Mouse (Mus musculus): Measurements from ENCODE around the gene Rbm45.

Gene Rbm45

DNA sequence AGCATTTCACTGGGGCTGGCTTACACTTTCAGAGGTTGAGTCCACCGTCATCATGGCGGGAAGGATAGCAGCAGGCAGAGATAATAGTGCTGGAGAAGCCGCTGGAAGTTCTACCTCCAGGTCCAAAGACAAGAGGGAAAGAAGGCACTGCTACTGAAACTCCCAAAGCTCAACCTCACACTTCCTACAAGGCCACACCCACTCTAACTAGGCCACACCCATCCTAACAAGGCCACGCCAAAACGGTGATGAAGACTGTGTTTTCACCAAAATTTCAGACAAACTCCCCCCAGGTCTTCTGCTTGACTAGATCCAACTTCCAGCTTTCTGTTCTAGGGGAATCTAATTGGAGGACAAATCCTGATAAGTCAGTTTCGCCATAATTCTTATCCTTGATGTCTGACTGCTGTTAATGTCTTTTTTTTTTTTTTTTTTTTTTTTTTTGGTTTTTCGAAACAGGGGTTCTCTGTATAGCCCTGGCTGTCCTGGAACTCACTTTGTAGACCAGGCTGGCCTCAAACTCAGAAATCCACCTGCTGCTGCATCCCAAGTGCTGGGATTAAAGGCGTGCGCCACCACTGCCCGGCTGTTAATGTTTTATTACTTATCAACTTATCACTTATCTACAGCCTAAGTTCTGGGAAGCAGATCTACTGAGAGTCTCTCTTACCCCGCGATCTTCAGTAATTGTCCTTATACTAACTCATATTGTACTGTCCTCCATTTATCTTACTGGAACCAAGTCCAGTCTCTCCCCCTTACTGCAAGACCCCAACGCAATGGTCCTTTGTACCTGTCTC is 723 bp upstream of the Rbm45 start:
- POLR2A ChIA-PET, result interaction anchor here in 3 of 4 experiments (0.6 to 3.0 kb wide), 16 partner anchors 9 to 944 kb away, joined by 3 to 15 read pairs (median 5); partner anchors contain the start of genes Cyct (in 2 of the 3), Osbpl6 (in 1 of the 3), Pjvk (in 1 of the 3) and Prkra (in 1 of the 3)
- CTCF ChIA-PET, result interaction anchor here (0.6 to 5.3 kb wide), 17 partner anchors 9 to 339 kb away, joined by 3 to 54 read pairs (median 4); partner anchors contain the start of genes Pde11a (in 1 of the 4) and Pjvk (in 1 of the 4)

DNA sequence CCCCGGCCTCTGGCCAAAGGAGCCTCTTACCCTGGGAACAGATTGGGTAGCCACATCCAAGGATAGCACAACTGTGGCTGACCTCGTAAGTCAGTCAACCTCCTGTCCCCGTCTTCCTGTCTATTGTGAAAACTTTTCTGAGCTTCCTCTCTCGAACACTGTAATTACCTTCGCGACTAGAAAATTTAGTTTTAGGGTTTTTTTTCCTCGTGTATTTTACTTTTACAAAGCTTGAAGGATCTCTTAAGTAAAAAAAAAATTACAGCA is 805 bp downstream of the Rbm45 start:
- ChIA-PET CTCF (interaction anchor here (0.6 to 5.3 kb wide), 12 partner anchors 9 to 487 kb away, joined by 3 to 54 read pairs (median 5); partner anchors contain the start of genes Pjvk (in 1 of the 4) and Prkra (in 1 of the 4)), POLR2A (interaction anchor here in 3 of 4 experiments (1.0 to 3.0 kb wide), 16 partner anchors 8 to 278 kb away, joined by 3 to 15 read pairs (median 7); partner anchors contain the start of genes Cyct (in 3 of the 3), Pjvk (in 3 of the 3), Prkra (in 3 of the 3) and Osbpl6 (in 1 of the 3))

DNA sequence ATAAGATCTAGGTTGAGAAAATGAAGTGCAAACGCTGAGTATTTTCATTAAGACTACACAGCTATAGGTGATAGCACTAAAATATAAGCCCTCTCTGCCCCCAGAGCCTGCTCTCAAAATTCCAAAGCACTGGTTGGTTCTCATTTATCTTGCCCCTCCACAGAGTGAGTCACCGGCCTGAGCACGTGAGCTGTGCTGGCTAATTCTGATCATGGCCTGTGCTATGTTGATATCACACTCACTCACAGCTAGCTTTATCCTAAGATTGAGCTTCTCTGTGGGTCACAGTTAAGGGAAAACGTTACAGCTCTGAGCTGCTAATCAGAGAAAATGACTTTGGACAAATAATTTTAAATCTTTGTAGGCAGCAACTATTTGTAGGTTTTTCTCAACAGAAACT is 2.5 kb downstream of the Rbm45 start:
- POLR2A ChIA-PET, result interaction anchor here in 1 of 4 experiments (1.3 kb wide), 1 partner anchor 12 kb away, joined by 3 read pairs; the partner anchor contains the start of gene Cyct
- CTCF ChIA-PET, result interaction anchor here in 2 of 4 experiments (0.6 to 1.4 kb wide), 2 partner anchors 13 to 257 kb away, joined by 3 read pairs; no protein-coding TSS in a partner anchor

DNA sequence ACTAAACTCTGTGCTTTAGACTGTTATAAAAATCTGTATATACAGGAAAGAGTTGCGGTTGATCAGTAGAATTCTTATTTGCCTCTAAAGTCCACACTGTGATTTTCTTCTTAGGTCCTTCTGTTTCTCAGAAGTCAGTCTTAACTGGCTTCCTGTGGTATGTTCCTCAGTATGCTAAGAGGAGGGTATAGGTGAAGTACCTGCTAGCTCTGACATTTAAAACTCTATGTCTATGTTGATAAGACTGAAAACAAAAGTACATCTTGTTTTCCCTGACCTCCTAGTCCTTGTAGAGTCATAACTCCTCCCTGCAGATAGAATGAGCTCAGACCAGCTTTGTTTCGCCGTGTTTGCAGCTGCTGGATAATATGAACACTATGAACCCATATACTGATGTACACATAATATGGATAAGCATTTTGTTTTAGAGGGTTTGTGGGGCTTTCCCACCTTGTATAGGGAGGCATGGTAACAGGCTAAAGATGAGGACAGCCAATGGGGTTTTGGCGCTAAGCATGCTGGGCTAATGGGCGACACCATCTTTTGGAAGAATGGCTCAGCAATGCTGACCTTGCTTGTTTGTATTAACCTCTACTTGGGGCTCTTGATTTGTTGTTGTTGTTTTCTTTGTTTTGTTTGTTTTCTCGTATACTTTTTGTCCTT is 4.9 kb downstream of the Rbm45 start:
- ChIA-PET POLR2A (interaction anchor here in 1 of 4 experiments (0.6 to 1.3 kb wide), 4 partner anchors 9 to 273 kb away, joined by 3 to 4 read pairs (median 3); partner anchors contain the start of gene Prkra), CTCF (interaction anchor here in 1 of 4 experiments (1.0 kb wide), 1 partner anchor 9 kb away, joined by 3 read pairs; no protein-coding TSS in a partner anchor)

DNA sequence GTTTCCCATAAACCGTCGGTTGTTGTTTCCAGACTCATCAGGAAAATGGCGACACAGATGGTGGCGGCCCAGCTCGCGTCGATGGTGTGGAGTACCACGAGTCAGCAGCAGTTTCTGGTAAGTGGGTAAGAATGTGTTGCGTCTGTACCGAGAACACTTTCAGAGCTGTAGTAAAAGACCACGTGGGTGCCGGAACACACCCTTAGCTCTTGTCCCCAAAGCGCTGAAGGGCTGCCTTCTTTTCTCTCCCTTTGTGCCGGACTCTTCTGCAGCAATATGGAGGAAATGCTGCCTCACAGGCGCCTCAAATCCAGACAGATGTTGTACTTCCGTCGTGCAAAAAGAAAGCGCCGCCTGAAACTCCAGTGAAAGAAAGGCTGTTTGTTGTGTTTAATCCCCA is 8.9 kb downstream of the Rbm45 start:
- ChIA-PET CTCF (interaction anchor here in 2 of 4 experiments (0.7 to 1.4 kb wide), 3 partner anchors 9 to 239 kb away, joined by 3 to 4 read pairs (median 3); partner anchors contain the start of gene Rbm45 (in 2 of the 2)), POLR2A (interaction anchor here in 3 of 4 experiments (0.6 to 1.7 kb wide), 9 partner anchors 9 to 390 kb away, joined by 3 to 8 read pairs (median 5); partner anchors contain the start of genes Rbm45 (in 2 of the 3) and Plekha3 (in 1 of the 3))

GRCm38 (mm10) chr2:76386531-76386930 is 16.7 kb downstream of the Rbm45 start:
- ChIA-PET POLR2A (interaction anchor here in 2 of 4 experiments (0.6 to 2.6 kb wide), 4 partner anchors 9 to 293 kb away, joined by 3 to 6 read pairs (median 3); partner anchors contain the start of gene Rbm45 (in 1 of the 2)), CTCF (interaction anchor here in 1 of 4 experiments (1.7 kb wide), 1 partner anchor 17 kb away, joined by 5 read pairs; the partner anchor contains the start of gene Rbm45)

DNA sequence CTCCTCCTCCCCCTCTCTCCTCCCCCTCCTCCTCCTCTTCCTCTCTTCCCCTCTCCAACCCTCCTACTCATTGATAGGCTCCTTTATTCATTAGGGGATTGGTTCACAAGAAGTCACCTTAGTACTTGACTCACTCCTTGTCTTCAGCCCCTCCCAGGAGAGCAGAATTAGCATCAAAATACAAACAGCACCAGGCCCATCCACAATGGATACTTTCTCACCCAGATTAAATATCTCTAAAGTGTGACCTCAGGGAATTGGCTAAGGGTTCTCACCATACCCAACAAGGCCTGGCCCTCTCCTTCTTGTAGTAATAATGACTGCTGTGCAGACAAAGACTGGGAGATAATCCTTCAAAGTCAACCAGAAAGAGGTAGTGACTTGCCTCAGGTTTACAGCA is 30.4 kb downstream of the Rbm45 start:
- POLR2A ChIA-PET, result interaction anchor here in 2 of 4 experiments (0.7 to 2.4 kb wide), 6 partner anchors 12 to 248 kb away, joined by 3 to 7 read pairs (median 4); partner anchors contain the start of genes Pjvk (in 1 of the 2), Prkra (in 1 of the 2) and Rbm45 (in 1 of the 2)
- CTCF ChIA-PET, result no interaction called here

GRCm38 (mm10) chr2:76405596-76406150 is 35.9 kb downstream of the Rbm45 start:
- ChIA-PET CTCF (interaction anchor here in 1 of 4 experiments (0.6 to 0.9 kb wide), 2 partner anchors 36 to 117 kb away, joined by 3 read pairs; no protein-coding TSS in a partner anchor), POLR2A (interaction anchor here in 2 of 4 experiments (0.7 to 1.9 kb wide), 3 partner anchors 36 to 243 kb away, joined by 3 to 10 read pairs (median 3); partner anchors contain the start of genes Pjvk (in 1 of the 2), Prkra (in 1 of the 2) and Rbm45 (in 1 of the 2))

GRCm38 (mm10) chr2:76406151-76406936 is 36.6 kb downstream of the Rbm45 start, which contains the start of gene Osbpl6:
Gene Osbpl6, plus strand, starts transcription at chr2:76406508.
- POLR2A ChIA-PET, result interaction anchor here in 2 of 4 experiments (1.0 to 1.9 kb wide), 5 partner anchors 9 to 242 kb away, joined by 3 to 10 read pairs (median 4); partner anchors contain the start of genes Pjvk (in 1 of the 2), Prkra (in 1 of the 2) and Rbm45 (in 1 of the 2)

DNA sequence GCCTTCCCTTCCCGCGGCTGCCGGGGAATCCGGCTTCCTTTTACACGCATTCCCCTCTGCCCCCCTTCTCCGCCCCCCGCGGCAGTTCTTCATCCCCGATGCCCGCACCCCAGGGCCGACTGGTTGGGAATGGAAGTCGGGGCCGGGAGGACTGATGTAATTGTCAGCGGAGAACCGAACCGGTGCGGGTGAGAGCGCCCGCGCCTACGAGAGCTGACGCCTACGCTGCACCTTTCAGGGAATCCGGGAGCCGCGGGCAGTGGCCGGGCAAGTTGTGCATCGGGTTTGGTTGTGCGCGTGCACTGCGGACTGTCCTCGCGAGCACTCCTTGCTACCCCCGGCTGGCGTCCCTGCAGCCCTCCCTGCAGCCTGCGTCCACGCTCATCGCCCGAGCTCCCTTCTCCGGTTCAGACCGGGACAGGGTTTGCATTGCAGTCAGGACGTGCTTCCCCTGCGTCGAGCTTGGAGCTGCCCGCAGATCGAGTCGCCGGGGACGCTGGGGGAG is 37.2 kb downstream of the Rbm45 start:
- POLR2A ChIA-PET, result interaction anchor here in 3 of 4 experiments (0.7 to 1.9 kb wide), 6 partner anchors 10 to 241 kb away, joined by 3 to 10 read pairs (median 4); partner anchors contain the start of genes Pjvk (in 1 of the 3), Prkra (in 1 of the 3) and Rbm45 (in 1 of the 3)

More at GRCm38 (mm10) chr2:76406151-76406936, 36.6 kb downstream of the Rbm45 start, which contains the start of gene Osbpl6:
- CTCF ChIA-PET, result interaction anchor here in 1 of 4 experiments (0.9 kb wide), 1 partner anchor 36 kb away, joined by 3 read pairs; no protein-coding TSS in a partner anchor

DNA sequence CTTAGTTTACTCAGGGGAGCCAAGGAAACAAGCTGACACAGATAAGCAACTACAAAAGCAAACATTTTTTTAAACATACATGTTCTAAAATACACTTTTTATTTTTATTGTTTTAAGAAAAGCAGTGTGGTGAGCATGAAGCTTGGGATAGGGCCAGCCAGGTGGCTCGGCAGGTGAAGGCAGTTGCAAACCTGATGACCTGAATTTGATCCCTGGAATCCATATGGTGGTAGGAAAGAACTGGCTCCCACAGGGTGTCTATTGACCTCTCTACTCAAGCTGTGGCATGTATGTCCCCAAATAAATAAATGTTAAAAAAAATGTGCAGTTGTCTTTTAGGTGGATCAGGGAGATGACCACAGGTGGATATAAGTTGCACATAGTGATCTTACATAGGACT is 39.7 kb downstream of the Rbm45 start:
- ChIA-PET POLR2A (interaction anchor here in 1 of 4 experiments (1.2 kb wide), 1 partner anchor 39 kb away, joined by 4 read pairs; the partner anchor contains the start of gene Rbm45), CTCF (no interaction called here)

More for the DNA sequence above, 37.2 kb downstream of the Rbm45 start:
- CTCF ChIA-PET, result interaction anchor here in 1 of 4 experiments (0.6 kb wide), 1 partner anchor 250 kb away, joined by 3 read pairs; no protein-coding TSS in a partner anchor

- ChIA-PET POLR2A (no interaction called here), CTCF (no interaction called here)
Observed at GRCm38 (mm10) chr2:76409986-76410385, 40.2 kb downstream of the Rbm45 start.

- POLR2A ChIA-PET, result interaction anchor here in 2 of 4 experiments (0.5 to 0.7 kb wide), 3 partner anchors 19 to 271 kb away, joined by 3 to 4 read pairs (median 3); no protein-coding TSS in a partner anchor
Observed at GRCm38 (mm10) chr2:76412924-76413323, 43.1 kb downstream of the Rbm45 start.

GRCm38 (mm10) chr2:76417446-76418141 is 47.8 kb downstream of the Rbm45 start:
- POLR2A ChIA-PET, result no interaction called here
- CTCF ChIA-PET, result interaction anchor here in 2 of 4 experiments (0.7 to 1.5 kb wide), 2 partner anchors 201 to 969 kb away, joined by 3 to 4 read pairs; no protein-coding TSS in a partner anchor

More at GRCm38 (mm10) chr2:76412924-76413323, 43.1 kb downstream of the Rbm45 start:
- CTCF ChIA-PET, result interaction anchor here in 2 of 4 experiments (0.6 to 0.7 kb wide), 2 partner anchors 86 to 273 kb away, joined by 3 to 7 read pairs; no protein-coding TSS in a partner anchor

DNA sequence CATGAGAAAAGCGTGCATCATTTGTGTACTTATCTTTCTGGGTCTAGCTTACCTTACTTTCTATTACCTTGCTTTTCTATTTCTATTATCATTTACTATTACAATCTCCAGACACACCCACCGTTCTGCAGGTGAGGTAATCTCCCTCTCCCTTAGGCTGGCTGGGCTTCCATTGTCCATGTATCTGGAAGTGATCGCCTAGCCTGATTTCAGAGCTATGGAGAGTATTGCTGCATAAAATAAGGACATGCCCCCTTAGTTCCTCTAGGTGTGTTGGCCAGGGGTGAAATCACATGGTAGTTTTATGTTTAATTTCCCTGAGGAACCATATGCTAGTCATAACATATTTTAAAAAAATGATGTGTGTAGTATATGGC is 48.3 kb downstream of the Rbm45 start:
- POLR2A ChIA-PET, result no interaction called here
- CTCF ChIA-PET, result interaction anchor here in 2 of 4 experiments (0.7 to 1.5 kb wide), 2 partner anchors 200 to 968 kb away, joined by 3 to 4 read pairs; no protein-coding TSS in a partner anchor
